Mouse (Mus musculus) G1E (cell line): ENCODE measurements around the gene Hddc3. TPM values are rescaled to one million over a fixed set of nuclear protein-coding genes. Genes with fewer than 3 reads are reported as not detected.

Experiments used
- ATAC-seq: 2 replicates; pipeline ENCODE4 v1.8.0; 2016; ENCODE audit warnings: mild to moderate bottlenecking; ENCODE audit not compliant: insufficient number of reproducible peaks, poor library complexity, low FRiP score, severe bottlenecking; ENCODE audit errors: extremely low read depth
- DNase-seq: peaks from one replicate; pipeline ENCODE4 v3.0.0; 2012; ENCODE audit warnings: low spot score
- H3K27me3 ChIP-seq: 2 replicates; pipeline ENCODE4 v1.6.1; 2012; ENCODE audit warnings: mild to moderate bottlenecking, low read length, inconsistent platforms; ENCODE audit not compliant: insufficient read depth
- H3K36me3 ChIP-seq: replicated peaks from 2 replicates; pipeline ENCODE3; 2012; ENCODE audit warnings: mild to moderate bottlenecking, inconsistent platforms
- H3K4me1 ChIP-seq: 2 replicates; pipeline ENCODE4 v1.6.1; 2012; ENCODE audit warnings: low read depth, low read length, inconsistent platforms, mixed read lengths; ENCODE audit not compliant: insufficient read depth
- H3K4me3 ChIP-seq: 2 replicates; pipeline ENCODE4 v1.5.1; 2012; ENCODE audit warnings: low read depth, mild to moderate bottlenecking, inconsistent platforms, low read length, moderate library complexity, mixed read lengths
- H3K9me3 ChIP-seq: replicated peaks from 2 replicates; pipeline ENCODE4 v1.6.1; 2012; ENCODE audit warnings: inconsistent platforms
- CTCF ChIP-seq: IDR thresholded peaks from 2 replicates; pipeline ENCODE4 v1.5.1; 2012; ENCODE audit warnings: low read depth, low read length, inconsistent platforms, mixed read lengths
- GATA1 ChIP-seq: IDR thresholded peaks from 2 replicates; pipeline ENCODE4 v1.6.1; 2012; ENCODE audit warnings: borderline replicate concordance, low read length, inconsistent platforms, mixed read lengths
- GATA2 ChIP-seq: IDR thresholded peaks from 2 replicates; pipeline ENCODE4 v1.6.1; 2012; ENCODE audit warnings: low read depth, low read length, inconsistent platforms, borderline replicate concordance
- POLR2AphosphoS5 ChIP-seq: IDR thresholded peaks from 2 replicates; pipeline ENCODE4 v1.6.1; 2012; ENCODE audit warnings: low read depth, low read length, inconsistent platforms; ENCODE audit not compliant: insufficient replicate concordance
- TAL1 ChIP-seq: conservative IDR thresholded peaks from 2 replicates; pipeline ENCODE4 v1.6.1; 2012; ENCODE audit warnings: low read depth, low read length, inconsistent platforms, mixed read lengths
- polyA plus RNA-seq: library from polyadenylated mRNA; stranded (reverse); fragments of >175 nt; gene quantifications from 2 replicates; pipeline ENCODE4 v1.2.3, GENCODE M21; 2012
- total RNA-seq, 2 experiments: library from RNA; stranded (forward) in 1 of 2; stranded (reverse) in 1 of 2; fragments of 200-1000 nt in 1 of 2; fragments of >200 nt in 1 of 2; fragmentation: Nextera tagmentation in 1 of 2; gene quantifications; 2 replicates each; pipeline ENCODE4 v1.2.3; 2014 to 2017

Hddc3 gene
- total and polyA plus RNA-seq, 3 experiments: 55.0 to 124 (median 64.8) TPM

DNA sequence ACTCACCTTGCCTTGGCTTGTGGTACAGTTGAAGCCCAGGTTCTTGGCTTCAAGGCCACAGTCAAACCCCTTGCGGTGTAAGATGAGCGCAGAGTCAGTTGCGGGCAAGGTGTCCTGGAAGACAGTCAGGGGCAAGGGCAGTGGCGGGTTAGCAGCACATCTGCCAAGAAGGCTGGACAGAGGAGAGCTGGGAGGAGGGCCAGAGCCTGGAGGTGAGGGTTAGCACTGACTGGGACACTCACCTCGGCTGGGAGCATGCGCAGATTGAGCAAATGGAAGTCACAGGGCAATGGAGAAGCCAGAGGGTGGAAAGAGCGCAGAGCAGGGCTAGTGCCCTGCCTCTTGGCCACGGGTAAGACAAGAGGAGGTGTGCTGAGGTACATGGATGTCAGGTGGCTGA lies 10.0 kb downstream of the Hddc3 start:
- ATAC-seq: no peak
- TF ChIP-seq CTCF: no peak
- TF ChIP-seq POLR2AphosphoS5: no peak
- TF ChIP-seq GATA1: no peak
- TF ChIP-seq TAL1: no peak
- no peak for TF ChIP-seq GATA2
- H3K27me3 ChIP-seq: no peaks in the 10 kb centered on the region
- peaks cover 87% of the 10 kb centered on the region for H3K36me3 ChIP-seq
- H3K4me1 ChIP-seq: peaks cover 17% of the 10 kb centered on the region
- H3K9me3 ChIP-seq: no peaks in the 10 kb centered on the region
- no peak for DNase-seq
- no peak overlapping the region for H3K4me3 ChIP-seq

DNA sequence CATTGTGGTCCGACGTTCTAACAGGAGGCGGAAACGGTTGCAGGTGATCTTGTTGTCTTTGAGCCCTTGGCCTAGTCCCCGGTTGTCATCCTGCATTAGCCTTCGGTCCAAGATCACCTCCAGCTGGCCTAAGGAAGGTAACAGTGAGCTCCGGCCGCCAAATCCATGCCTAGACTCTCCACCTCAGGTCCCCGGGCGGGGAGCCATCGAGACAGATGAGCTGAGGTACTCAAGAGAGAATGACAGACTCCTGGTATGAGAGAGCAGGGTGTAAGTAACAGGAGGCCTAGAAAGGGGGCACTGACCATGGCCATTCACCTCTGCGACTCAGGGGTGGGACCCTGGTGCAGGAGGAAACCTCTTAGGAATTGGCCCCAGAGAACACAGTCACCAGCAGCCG lies 13.4 kb downstream of the Hddc3 start:
- TF ChIP-seq TAL1 (no peak), CTCF (no peak), POLR2AphosphoS5 (no peak), GATA2 (no peak), GATA1 (no peak)
- ATAC-seq (no peak), DNase-seq (no peak)
- no peaks in the 10 kb centered on the region for H3K9me3 ChIP-seq
- H3K27me3 ChIP-seq: no peaks in the 10 kb centered on the region
- no peak overlapping the region for H3K4me3 ChIP-seq
- peaks cover 6% of the 10 kb centered on the region for H3K4me1 ChIP-seq
- peaks cover 94% of the 10 kb centered on the region for H3K36me3 ChIP-seq

DNA sequence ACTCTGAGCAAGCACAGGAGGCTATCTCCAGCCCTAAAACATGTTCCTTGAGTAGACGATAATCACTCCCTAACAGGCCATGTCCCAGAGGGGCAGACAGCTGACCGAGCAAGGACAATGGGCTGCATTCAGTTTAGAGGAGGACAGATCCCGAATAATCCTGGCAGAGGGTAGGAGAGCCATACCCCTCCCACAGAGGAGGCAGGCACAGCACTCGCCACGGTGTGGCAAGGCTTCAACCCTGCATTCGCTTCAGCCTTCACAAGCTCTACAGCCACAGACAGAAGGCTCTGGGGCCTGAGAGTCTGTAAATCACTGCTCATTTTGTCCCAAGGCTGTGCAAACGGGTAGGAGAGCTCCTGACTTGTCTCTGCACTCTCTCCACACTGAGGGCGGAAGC lies 14.3 kb downstream of the Hddc3 start:
- DNase-seq: no peak
- Histone ChIP-seq H3K36me3 (peaks cover 95% of the 10 kb centered on the region), H3K4me1 (peaks cover 3% of the 10 kb centered on the region; the same call in 1 of the 2 replicates), H3K27me3 (no peaks in the 10 kb centered on the region; the same call in 1 of the 2 replicates), H3K4me3 (no peak overlapping the region), H3K9me3 (no peaks in the 10 kb centered on the region)
- ATAC-seq: no peak
- TF ChIP-seq GATA1 (no peak), GATA2 (no peak), POLR2AphosphoS5 (no peak), CTCF (no peak), TAL1 (no peak)

DNA sequence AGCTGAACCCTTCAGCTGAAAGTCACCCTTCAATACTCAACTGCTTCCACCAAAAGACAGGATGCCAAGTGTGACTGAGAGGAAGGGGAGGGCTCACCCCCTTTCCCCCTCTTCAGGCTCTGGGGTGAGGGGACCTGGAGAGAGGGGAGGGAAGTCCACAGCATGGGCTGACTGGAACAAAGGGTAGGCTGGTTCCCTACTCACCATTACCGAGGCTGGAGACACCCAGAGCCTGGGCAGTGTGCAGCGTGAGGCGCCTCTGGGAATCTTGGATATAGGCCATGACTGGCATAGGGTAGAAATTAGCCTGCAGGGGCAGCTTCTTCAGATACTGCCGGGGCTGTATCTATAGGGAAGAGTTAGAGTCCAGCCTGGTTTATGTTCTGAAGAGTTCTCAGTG lies 15.1 kb downstream of the Hddc3 start:
- Histone ChIP-seq H3K27me3 (no peaks in the 10 kb centered on the region; the same call in 1 of the 2 replicates), H3K36me3 (peaks cover 95% of the 10 kb centered on the region)
- no peak for ATAC-seq

DNA sequence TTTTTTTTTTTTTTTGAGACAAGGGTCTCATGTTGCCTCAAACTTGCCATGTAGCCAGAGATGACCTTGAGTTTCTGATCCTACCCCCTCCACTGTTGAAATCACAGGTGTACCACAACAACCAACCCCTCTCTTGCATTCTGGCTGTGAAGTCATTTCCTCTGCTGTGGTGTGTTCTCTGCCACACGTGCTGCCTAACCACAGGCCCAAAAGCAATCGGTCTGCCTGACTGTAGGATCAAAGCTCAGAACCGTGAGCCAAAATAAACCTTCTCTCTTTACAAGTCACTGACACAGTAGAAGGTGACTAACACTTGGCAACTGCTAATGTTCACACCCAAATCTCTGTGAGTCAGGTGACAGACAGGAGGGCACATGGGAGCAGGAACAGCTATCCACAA lies 17.5 kb downstream of the Hddc3 start:
- peaks cover 95% of the 10 kb centered on the region for H3K36me3 ChIP-seq
- no peak for ATAC-seq
- no peaks in the 10 kb centered on the region for H3K4me1 ChIP-seq
- TF ChIP-seq CTCF: no peak
- TF ChIP-seq POLR2AphosphoS5: no peak
- TF ChIP-seq GATA1: no peak
- no peak for TF ChIP-seq TAL1
- TF ChIP-seq GATA2: no peak
- no peaks in the 10 kb centered on the region; the same call in 1 of the 2 replicates for H3K27me3 ChIP-seq
- DNase-seq: no peak
- no peak overlapping the region for H3K4me3 ChIP-seq
- no peaks in the 10 kb centered on the region for H3K9me3 ChIP-seq

More for the DNA sequence above, 15.1 kb downstream of the Hddc3 start:
- no peak for TF ChIP-seq GATA2
- no peak for TF ChIP-seq POLR2AphosphoS5
- TF ChIP-seq GATA1: no peak
- TF ChIP-seq CTCF: no peak
- TF ChIP-seq TAL1: no peak
- peaks cover 3% of the 10 kb centered on the region; the same call in 1 of the 2 replicates for H3K4me1 ChIP-seq
- DNase-seq: no peak
- H3K4me3 ChIP-seq: no peak overlapping the region
- no peaks in the 10 kb centered on the region for H3K9me3 ChIP-seq

DNA sequence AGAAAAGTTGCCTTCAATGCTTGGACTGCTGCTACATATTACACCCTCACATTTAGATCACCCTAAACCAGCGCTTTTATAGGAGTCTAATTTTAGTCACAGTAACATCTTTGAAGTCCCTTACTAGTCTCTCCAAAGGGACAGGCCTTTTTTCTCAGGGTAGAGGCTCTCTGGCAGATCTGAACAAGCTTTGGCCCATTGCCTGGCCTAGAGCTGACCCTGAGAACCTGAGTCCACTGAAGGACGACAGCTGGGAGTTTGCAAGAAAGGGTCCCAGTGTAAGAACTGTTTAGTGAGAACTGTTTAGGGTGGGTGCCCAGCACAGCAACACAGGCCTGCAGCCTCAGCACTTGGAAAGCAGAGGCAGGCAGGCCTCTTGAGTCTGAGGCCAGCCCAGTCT lies 22.9 kb downstream of the Hddc3 start:
- H3K27me3 ChIP-seq: no peaks in the 10 kb centered on the region; the same call in 1 of the 2 replicates
- ATAC-seq (no peak), DNase-seq (no peak)
- no peak for TF ChIP-seq CTCF
- no peak for TF ChIP-seq GATA2
- TF ChIP-seq POLR2AphosphoS5: no peak
- TF ChIP-seq TAL1: no peak
- no peak for TF ChIP-seq GATA1
- no peaks in the 10 kb centered on the region for H3K9me3 ChIP-seq
- peaks cover 84% of the 10 kb centered on the region for H3K36me3 ChIP-seq
- H3K4me3 ChIP-seq: no peak overlapping the region
- H3K4me1 ChIP-seq: peaks cover 23% of the 10 kb centered on the region
